Mouse (Mus musculus) midbrain, embryonic 13.5 days (tissue): Measurements from ENCODE around the gene Stk39. TPM values are rescaled to one million over a fixed set of nuclear protein-coding genes. Genes with fewer than 3 reads are reported as not detected.

Source experiments
- ATAC-seq: fragments of 200-750 bp; cut with Nextera tagmentation; 2 replicates; pipeline ENCODE4 v1.8.0; 2017; ENCODE audit warnings: mild to moderate bottlenecking, moderate TSS enrichment, moderate library complexity
- H3K27ac ChIP-seq: fragments of 300-500 bp; sonication (generic); 2 replicates; pipeline ENCODE4 v1.5.1; 2015; ENCODE audit warnings: inconsistent platforms, mild to moderate bottlenecking, moderate library complexity
- H3K27me3 ChIP-seq: fragments of 300-500 bp; sonication (generic); 2 replicates; pipeline ENCODE4 v1.6.1; 2015; ENCODE audit warnings: mild to moderate bottlenecking, inconsistent platforms
- H3K36me3 ChIP-seq: fragments of 300-500 bp; sonication (generic); 2 replicates; pipeline ENCODE4 v1.6.1; 2015; ENCODE audit warnings: mild to moderate bottlenecking, inconsistent platforms
- H3K4me1 ChIP-seq: fragments of 300-500 bp; sonication (generic); replicated peaks from 2 replicates; pipeline ENCODE4 v1.6.1; 2015; ENCODE audit warnings: inconsistent platforms
- H3K4me2 ChIP-seq: fragments of 300-500 bp; sonication (generic); replicated peaks from 2 replicates; pipeline ENCODE4 v1.6.1; 2015; ENCODE audit warnings: moderate library complexity, mild to moderate bottlenecking, inconsistent platforms
- H3K4me3 ChIP-seq: fragments of 300-500 bp; sonication (generic); replicated peaks from 2 replicates; pipeline ENCODE4 v1.5.1; 2015; ENCODE audit warnings: mild to moderate bottlenecking, inconsistent platforms
- H3K9ac ChIP-seq: fragments of 300-500 bp; sonication (generic); replicated peaks from 2 replicates; pipeline ENCODE4 v1.6.1; 2015; ENCODE audit warnings: mild to moderate bottlenecking, inconsistent platforms
- H3K9me3 ChIP-seq: fragments of 300-500 bp; sonication (generic); 2 replicates; pipeline ENCODE4 v1.6.1; 2016; ENCODE audit warnings: mild to moderate bottlenecking, inconsistent platforms
- WGBS: fragments of 180-500 bp; shearing (Covaris S2); methylation state at CpG from one replicate; pipeline ENCODE4 v1.1.7; 2015; 5-methylcytosine and 5-hydroxymethylcytosine counted together
- polyA plus RNA-seq: library from polyadenylated mRNA; unstranded; fragments of >200 nt; fragmentation: Nextera tagmentation; extraction: Ambion mirVana; gene quantifications from 2 replicates; pipeline ENCODE4 v1.2.1, GENCODE M21; 2015

Stk39 gene
- polyA plus RNA-seq, 1 experiment from 2014 or later: 28.6 TPM

DNA sequence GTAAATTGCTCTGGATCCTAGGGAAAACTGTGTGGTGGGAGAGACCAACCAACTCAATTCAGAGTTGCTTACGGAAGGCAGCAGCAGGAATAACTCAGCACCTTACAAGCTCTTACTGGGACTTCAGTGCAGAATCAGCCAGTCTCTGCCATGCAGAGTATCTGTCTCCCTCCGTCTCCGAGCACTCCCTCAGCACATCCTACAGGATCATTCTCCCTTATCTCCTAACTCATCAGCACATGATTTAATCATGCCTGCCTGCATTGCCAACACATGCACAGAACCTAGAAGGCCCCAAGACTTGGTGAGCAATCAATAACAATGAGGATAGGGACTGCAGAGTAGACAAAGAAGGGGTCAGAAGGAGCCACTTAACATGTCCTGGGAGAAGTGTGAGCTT lies 2.6 kb downstream of the Stk39 start:
- 0 out of 2 replicates have a peak overlapping the region, but pooled peaks have one; percentile 2 for H3K9ac ChIP-seq

DNA sequence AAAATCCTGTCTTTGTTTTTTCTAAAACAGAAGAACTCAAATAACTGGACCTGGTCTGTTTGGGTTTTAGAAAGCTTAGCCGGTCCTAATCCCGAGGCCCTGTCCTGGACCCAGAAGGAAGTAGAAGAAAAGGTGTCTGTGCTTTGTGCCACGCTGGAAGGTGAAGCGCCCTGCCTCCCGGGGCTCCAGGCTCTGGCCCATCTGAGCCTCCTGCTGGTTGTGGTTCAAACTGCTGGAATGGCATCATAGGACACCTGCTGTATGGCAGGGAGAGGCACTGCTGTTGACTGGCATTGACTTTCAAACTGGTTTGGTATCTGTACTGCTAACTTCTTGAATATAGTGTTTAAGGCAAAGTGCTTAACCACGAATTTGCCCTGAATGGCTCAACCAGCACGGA lies 3.4 kb downstream of the Stk39 start:
- 33% methylated on average over 7 of the region's 7 CpGs for WGBS
- H3K9ac ChIP-seq: no peak overlapping the region
- no peak for ATAC-seq
- H3K36me3 ChIP-seq: 0 out of 2 replicates have a peak, but pooled peaks cover 2% of the 10 kb centered on the region
- H3K4me2 ChIP-seq: peak overlapping the region; percentile 3; the same call in 1 of the 2 replicates
- H3K27ac ChIP-seq: no peak overlapping the region
- H3K4me1 ChIP-seq: peaks cover 45% of the 10 kb centered on the region
- H3K27me3 ChIP-seq: no peaks in the 10 kb centered on the region
- no peak overlapping the region for H3K4me3 ChIP-seq
- H3K9me3 ChIP-seq: no peaks in the 10 kb centered on the region

More for the DNA sequence above, 2.6 kb downstream of the Stk39 start:
- Histone ChIP-seq H3K27ac (no peak overlapping the region), H3K9me3 (no peaks in the 10 kb centered on the region), H3K4me1 (peaks cover 39% of the 10 kb centered on the region), H3K4me3 (0 out of 2 replicates have a peak overlapping the region, but pooled peaks have one; percentile 8), H3K27me3 (0 out of 2 replicates have a peak, but pooled peaks cover 3% of the 10 kb centered on the region), H3K36me3 (0 out of 2 replicates have a peak, but pooled peaks cover under 1% of the 10 kb centered on the region), H3K4me2 (peak overlapping the region; percentile 35)
- whole genome bisulfite sequencing: 64% methylated on average over 3 of the region's 3 CpGs
- no peak for ATAC-seq

DNA sequence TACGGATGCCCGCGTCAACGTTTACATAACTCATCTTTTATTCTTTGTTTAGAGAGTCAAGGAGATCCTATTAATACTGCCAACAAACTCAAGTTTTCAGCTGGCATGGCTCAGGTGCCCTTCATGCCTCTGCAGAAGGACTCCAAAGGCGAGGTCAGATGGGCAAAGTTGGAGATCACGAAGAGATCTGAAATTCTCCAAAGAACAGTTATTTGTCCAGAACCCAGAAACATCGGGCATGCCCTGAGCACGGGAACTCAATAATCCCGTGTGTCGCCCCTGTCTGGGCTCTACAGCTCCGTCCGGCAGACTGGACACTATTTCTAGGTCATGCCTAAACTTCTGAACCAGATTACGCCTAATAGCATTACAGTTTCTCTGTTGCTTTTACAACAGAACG lies 3.8 kb downstream of the Stk39 start:
- no peak for ATAC-seq
- Histone ChIP-seq H3K27ac (no peak overlapping the region), H3K4me3 (no peak overlapping the region), H3K4me1 (peaks cover 47% of the 10 kb centered on the region), H3K9ac (no peak overlapping the region), H3K9me3 (no peaks in the 10 kb centered on the region), H3K4me2 (no peak overlapping the region; the same call in 1 of the 2 replicates), H3K36me3 (0 out of 2 replicates have a peak, but pooled peaks cover 2% of the 10 kb centered on the region), H3K27me3 (no peaks in the 10 kb centered on the region)
- WGBS: 78% methylated on average over 14 of the region's 14 CpGs

GRCm38 (mm10) chr2:68467085-68467978 lies 4.7 kb downstream of the Stk39 start:
- Histone ChIP-seq H3K9ac (no peak overlapping the region), H3K9me3 (no peaks in the 10 kb centered on the region), H3K4me3 (no peak overlapping the region), H3K36me3 (0 out of 2 replicates have a peak, but pooled peaks cover 2% of the 10 kb centered on the region), H3K4me2 (no peak overlapping the region), H3K4me1 (peaks cover 41% of the 10 kb centered on the region), H3K27me3 (no peaks in the 10 kb centered on the region), H3K27ac (no peak overlapping the region)
- 82% methylated on average over 9 of the region's 9 CpGs for WGBS
- ATAC-seq: no peak

DNA sequence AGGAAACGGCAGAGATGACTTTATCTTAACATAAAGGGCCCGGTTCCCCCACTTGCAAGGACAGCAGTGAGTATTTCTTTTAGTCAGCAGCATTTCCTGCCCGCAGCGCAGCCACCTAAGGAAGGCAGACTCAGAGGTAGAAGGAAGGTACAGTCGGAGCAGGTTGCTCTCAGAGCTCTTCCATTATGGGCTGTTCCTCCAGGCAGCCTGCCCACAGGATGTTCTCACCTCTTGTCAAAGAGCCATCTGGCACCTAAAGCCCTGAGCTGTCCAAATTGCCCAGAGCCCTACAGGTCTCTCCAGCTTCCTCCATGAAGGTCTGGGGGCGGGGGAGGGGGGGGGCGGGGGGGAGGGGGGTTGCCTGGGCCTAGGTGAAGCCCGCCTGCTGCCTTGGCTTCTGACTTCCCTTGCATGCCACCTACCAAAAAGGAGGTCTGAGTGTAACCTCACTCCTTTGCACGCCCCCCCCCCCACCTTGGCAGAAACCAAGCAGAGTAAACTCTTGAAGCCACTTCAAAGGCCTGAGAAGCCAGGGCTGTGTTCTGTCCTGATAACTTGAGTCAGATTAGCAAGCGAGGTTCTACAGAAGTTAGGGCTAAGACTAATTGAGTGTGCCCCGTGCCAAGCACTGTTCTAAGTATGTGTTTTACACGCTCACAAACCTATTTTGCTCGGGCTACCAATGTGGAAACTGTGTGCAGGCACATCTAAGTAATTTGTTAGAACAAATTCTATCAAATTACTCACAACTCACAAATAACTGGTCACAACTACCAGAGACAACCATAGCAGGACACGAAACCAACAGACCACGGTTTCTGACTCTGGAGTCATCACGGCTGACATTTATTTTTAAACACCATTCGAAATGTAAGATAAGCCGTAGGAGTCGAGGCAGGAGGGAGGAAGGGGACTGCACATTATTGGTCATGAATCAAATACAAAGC lies 5.7 kb downstream of the Stk39 start:
- Histone ChIP-seq H3K27ac (no peak overlapping the region), H3K9ac (no peak overlapping the region), H3K4me2 (no peak overlapping the region), H3K9me3 (no peaks in the 10 kb centered on the region), H3K36me3 (0 out of 2 replicates have a peak, but pooled peaks cover 2% of the 10 kb centered on the region), H3K4me1 (peaks cover 39% of the 10 kb centered on the region), H3K4me3 (no peak overlapping the region), H3K27me3 (no peaks in the 10 kb centered on the region)
- WGBS: 80% methylated on average over 17 of the region's 19 CpGs
- no peak for ATAC-seq

DNA sequence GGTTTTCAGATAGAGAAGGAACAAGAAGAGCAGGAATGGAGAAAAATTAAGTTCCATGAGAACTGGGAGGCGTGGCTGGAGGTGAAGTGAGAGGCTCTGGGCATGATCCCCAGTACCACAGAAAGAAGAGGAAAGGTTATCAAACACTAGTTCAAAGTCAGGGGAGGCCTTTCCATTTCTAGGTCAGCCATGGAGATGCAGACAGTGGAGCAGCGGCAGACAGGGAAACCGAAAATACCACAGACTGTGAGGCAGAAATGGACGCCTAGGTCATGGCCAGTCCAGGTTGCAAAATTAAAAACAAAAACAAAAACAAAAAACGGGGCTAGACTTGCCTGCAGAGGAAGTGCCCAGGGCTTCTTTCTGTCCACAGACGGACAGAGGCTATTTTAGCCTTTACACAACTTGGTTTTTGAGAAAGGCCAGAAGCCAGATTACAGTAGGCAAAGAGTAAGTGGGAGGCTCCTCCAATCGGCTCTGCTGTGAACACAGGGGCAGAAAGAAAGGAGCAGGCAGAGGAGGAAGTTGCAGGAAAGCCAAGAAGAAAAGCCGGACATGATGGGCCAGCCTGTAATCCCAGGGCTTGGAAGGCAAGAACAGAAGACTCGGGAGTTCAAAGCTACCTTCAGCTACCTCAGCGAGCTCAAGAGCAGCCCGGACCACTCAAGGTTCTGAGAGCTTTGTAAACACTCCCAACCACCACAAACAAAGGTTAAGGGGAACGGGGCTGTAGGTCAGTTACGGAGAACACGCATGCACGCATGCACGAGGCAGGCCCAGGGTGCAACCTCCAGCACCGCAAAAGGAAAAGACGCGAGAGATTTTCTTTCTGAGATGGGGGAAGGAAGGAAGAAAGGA lies 6.6 kb downstream of the Stk39 start:
- Histone ChIP-seq H3K27ac (no peak overlapping the region), H3K9me3 (no peaks in the 10 kb centered on the region), H3K9ac (no peak overlapping the region), H3K36me3 (peaks cover 8% of the 10 kb centered on the region; the same call in 1 of the 2 replicates), H3K27me3 (no peaks in the 10 kb centered on the region), H3K4me1 (peaks cover 35% of the 10 kb centered on the region), H3K4me2 (no peak overlapping the region), H3K4me3 (no peak overlapping the region)
- ATAC-seq: no peak
- 80% methylated on average over 19 of the region's 19 CpGs for WGBS

DNA sequence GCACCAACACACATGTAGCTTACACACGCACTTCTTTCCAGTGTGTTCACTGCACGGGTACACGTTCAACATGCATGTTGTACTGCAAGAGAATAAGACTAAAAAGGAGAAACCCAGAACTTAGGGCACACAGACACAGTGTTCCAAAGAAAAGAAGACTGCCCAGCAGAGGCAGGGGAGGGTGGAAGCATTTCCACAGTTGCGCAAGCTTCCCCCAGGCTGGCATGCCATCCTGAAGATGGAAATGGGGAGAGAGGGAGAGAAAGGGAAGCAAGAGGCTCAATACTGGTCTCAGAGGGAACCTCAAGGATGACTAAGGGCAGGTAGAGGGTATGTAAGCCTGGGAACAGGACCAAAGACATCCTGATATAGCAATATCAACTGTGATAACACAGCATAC lies 7.6 kb downstream of the Stk39 start:
- Histone ChIP-seq H3K4me2 (no peak overlapping the region), H3K9me3 (no peaks in the 10 kb centered on the region), H3K4me1 (peaks cover 27% of the 10 kb centered on the region), H3K36me3 (peaks cover 8% of the 10 kb centered on the region; the same call in 1 of the 2 replicates), H3K27ac (no peak overlapping the region), H3K4me3 (no peak overlapping the region), H3K27me3 (no peaks in the 10 kb centered on the region), H3K9ac (no peak overlapping the region)
- no peak for ATAC-seq
- 94% methylated on average over 4 of the region's 4 CpGs for WGBS

DNA sequence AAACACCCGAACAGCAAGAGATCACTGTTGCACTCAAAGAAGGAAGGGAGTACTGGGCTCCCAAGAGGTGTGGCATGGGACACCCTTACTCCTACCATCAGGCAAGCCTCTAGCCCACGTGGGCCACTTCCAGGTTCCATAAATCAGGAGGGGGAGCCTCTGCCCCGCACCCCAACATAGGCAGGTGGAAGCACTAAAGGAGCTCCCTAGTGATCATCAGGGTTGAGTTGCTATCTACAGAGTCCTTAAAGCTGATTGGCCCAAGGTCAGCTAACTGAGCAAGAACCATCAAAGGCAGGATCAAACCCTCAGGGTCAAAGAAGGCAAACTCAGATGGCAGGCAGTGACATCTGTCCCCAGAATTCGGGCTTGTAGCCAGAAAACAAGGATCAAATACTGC lies 8.3 kb downstream of the Stk39 start:
- no peaks in the 10 kb centered on the region for H3K9me3 ChIP-seq
- ATAC-seq: no peak
- H3K27ac ChIP-seq: no peak overlapping the region
- H3K36me3 ChIP-seq: peaks cover 13% of the 10 kb centered on the region; the same call in 1 of the 2 replicates
- H3K4me3 ChIP-seq: no peak overlapping the region
- no peak overlapping the region for H3K4me2 ChIP-seq
- no peaks in the 10 kb centered on the region for H3K27me3 ChIP-seq
- H3K4me1 ChIP-seq: peaks cover 22% of the 10 kb centered on the region
- 81% methylated on average over 4 of the region's 4 CpGs for WGBS
- H3K9ac ChIP-seq: no peak overlapping the region

GRCm38 (mm10) chr2:68458115-68458514 lies 14.0 kb downstream of the Stk39 start:
- H3K9me3 ChIP-seq: no peaks in the 10 kb centered on the region
- H3K4me1 ChIP-seq: no peaks in the 10 kb centered on the region
- no peak overlapping the region for H3K4me3 ChIP-seq
- no peak overlapping the region for H3K4me2 ChIP-seq
- 89% methylated on average over 5 of the region's 5 CpGs for WGBS
- no peak overlapping the region for H3K27ac ChIP-seq
- H3K9ac ChIP-seq: no peak overlapping the region
- ATAC-seq: no peak
- no peaks in the 10 kb centered on the region for H3K27me3 ChIP-seq
- peaks cover 11% of the 10 kb centered on the region; the same call in 1 of the 2 replicates for H3K36me3 ChIP-seq

- H3K27ac ChIP-seq: no peak overlapping the region
- H3K9ac ChIP-seq: no peak overlapping the region
- no peak for ATAC-seq
- H3K4me2 ChIP-seq: no peak overlapping the region
- peaks cover 11% of the 10 kb centered on the region; the same call in 1 of the 2 replicates for H3K36me3 ChIP-seq
- H3K27me3 ChIP-seq: no peaks in the 10 kb centered on the region
- H3K9me3 ChIP-seq: no peaks in the 10 kb centered on the region
- no peak overlapping the region for H3K4me3 ChIP-seq
- 81% methylated on average over 6 of the region's 6 CpGs for WGBS
- H3K4me1 ChIP-seq: no peaks in the 10 kb centered on the region
Observed at GRCm38 (mm10) chr2:68457455-68458032, 14.5 kb downstream of the Stk39 start.

DNA sequence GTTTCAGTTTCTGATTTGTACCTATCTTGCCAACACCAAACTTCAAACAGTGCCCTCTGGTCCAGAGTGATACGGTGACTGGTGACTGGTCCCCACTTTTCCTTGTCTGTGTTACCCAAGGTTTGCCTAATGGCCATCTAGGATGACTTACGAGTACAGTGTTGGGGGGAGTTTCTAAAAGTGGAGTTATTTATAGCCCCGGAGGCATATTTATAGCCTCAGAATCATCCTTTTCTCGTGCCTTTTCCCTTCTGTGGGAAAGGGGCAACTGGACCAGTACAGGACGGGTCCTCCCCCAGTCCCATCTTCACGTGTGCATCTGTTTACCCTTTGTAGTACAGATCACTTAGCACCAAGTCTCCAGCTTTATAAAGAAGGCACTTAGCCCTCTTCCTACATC lies 15.2 kb downstream of the Stk39 start:
- H3K9me3 ChIP-seq: no peaks in the 10 kb centered on the region
- WGBS: 89% methylated on average over 6 of the region's 6 CpGs
- H3K27me3 ChIP-seq: no peaks in the 10 kb centered on the region
- no peak overlapping the region for H3K9ac ChIP-seq
- no peak for ATAC-seq
- H3K4me3 ChIP-seq: no peak overlapping the region
- H3K4me1 ChIP-seq: no peaks in the 10 kb centered on the region
- peaks cover 11% of the 10 kb centered on the region; the same call in 1 of the 2 replicates for H3K36me3 ChIP-seq
- no peak overlapping the region for H3K4me2 ChIP-seq
- no peak overlapping the region for H3K27ac ChIP-seq
